Mouse (Mus musculus) E14TG2a.4 (cell line): Measurements from ENCODE around the gene Olfr1369-ps1.
"Not testable (repeated sequence)": the region's sequence is repeated elsewhere in the genome, so short reads cannot be mapped to it uniquely, and the experiment has no call there.

Experiments
- H3K27me3 ChIP-seq: 2 replicates; pipeline ENCODE4 v1.6.1; 2014; ENCODE audit warnings: low read length, control low read depth; ENCODE audit not compliant: insufficient read depth
- H3K36me3 ChIP-seq: 2 replicates; pipeline ENCODE4 v1.6.1; 2014; ENCODE audit warnings: low read length, control low read depth; ENCODE audit not compliant: insufficient read depth
- H3K4me1 ChIP-seq: replicated peaks from 2 replicates; pipeline ENCODE4 v1.6.1; 2014; ENCODE audit warnings: low read depth, low read length, control low read depth
- H3K4me3 ChIP-seq: replicated peaks from 2 replicates; pipeline ENCODE4 v1.5.1; 2014; ENCODE audit warnings: mild to moderate bottlenecking, low read length
- H3K9me3 ChIP-seq: 2 replicates; pipeline ENCODE4 v1.6.1; 2014; ENCODE audit warnings: low read length, control low read depth
- CTCF ChIP-seq: conservative IDR thresholded peaks from 2 replicates; pipeline ENCODE4 v1.5.1; 2014; ENCODE audit warnings: low read length
- NANOG ChIP-seq: IDR thresholded peaks from 2 replicates; pipeline ENCODE4 v1.6.1; 2014; ENCODE audit warnings: borderline replicate concordance, low read length, mixed read lengths
- POU5F1 ChIP-seq: IDR thresholded peaks from 2 replicates; pipeline ENCODE4 v1.6.1; 2014; ENCODE audit warnings: low read length, borderline replicate concordance

Gene Olfr1369-ps1

DNA sequence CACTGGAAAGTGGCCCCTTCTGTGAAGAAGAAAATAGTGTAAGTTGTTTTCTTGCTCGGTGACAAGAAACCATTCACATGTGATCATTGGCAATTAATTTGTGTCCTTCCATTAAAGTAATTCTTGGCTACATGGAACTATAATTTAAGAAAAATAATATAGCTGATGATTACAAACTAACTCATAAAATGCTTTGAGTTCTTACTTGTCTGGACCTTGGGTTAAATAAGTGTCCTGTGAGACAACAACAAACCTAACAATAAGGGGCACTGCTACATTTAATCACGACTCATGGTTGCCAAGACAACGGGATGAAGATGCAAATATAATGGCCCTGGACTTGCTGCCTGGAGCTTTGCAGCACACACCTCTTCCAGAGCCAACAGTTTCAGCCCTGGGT lies at the start of gene Olfr1369-ps1:
TSS of gene Olfr1369-ps1 (plus strand) at position 301 of the 400 bp plus-strand sequence.
- peaks cover 17% of the 10 kb centered on the region; the same call in 1 of the 2 replicates for H3K9me3 ChIP-seq
- H3K4me3 ChIP-seq, H3K4me1 ChIP-seq, H3K36me3 ChIP-seq, H3K27me3 ChIP-seq: not testable (repeated sequence)

DNA sequence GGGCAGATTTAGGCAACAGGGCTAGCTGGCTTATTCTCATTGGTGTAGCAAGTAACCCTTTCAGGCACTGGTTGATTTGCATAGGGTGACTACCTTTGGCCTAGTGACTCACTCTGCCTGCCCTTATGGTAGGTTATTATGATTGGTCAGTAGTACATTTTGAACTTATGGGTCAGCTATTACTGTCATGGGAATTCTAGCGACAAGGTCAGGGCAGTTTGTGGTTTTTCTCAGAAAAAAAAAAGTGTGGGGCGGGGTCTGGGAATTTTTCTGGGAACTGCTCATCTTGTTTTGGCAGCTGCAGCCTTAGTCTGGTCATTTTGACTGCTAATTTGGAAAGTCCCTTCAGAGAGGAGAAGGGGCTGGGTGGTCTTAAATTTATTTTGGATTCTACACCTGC lies 45.3 kb upstream of the Olfr1369-ps1 start:
- Histone ChIP-seq H3K4me3 (no peak overlapping the region), H3K36me3 (no peaks in the 10 kb centered on the region), H3K4me1 (no peaks in the 10 kb centered on the region), H3K9me3 (no peaks in the 10 kb centered on the region), H3K27me3 (no peaks in the 10 kb centered on the region)
- TF ChIP-seq POU5F1, result no peak
- TF ChIP-seq CTCF, result no peak
- no peak for TF ChIP-seq NANOG

DNA sequence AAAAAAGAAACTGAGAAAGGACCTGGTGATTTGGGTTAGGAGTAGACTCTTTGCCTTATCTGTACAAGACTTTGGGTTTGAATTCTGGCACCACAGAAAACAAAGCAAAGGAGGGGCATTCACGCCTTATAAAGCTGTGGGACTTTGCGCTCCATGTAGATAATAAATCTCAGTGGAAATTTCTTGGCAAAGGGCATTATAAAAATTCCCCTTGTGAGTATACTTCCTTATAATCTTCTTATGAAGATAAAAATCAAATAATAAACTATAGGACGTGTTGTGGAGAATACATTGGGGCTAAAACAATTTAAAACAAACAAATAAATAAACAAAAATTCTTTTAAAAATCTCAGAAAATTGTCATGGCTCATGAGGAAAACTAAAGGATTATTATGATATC lies 36.4 kb upstream of the Olfr1369-ps1 start, which contains the start of gene Olfr1370:
TSS of gene Olfr1370 (minus strand) at position 101 of the 400 bp plus-strand sequence.
- no peaks in the 10 kb centered on the region for H3K27me3 ChIP-seq
- TF ChIP-seq NANOG, result no peak
- no peak for TF ChIP-seq CTCF
- TF ChIP-seq POU5F1, result no peak

DNA sequence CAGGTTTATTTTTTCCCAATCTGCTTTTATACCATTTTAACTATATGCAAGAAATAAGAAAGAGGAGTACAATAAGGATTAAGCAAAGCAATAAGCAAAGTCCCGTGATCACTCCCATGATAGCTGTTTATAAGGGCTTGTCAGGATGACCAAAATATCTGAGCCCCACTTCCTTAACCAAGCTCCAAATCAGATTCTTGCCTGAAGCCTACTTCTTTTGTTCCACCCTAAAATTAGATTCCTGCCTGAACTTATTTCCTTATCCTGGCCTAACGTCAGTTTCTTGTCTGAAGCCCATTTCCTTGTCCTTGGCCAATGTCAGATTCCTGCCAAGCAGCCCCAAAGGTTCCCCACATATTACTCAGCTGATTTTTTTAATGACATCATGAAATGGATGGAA lies 28.6 kb upstream of the Olfr1369-ps1 start:
- no peak for TF ChIP-seq POU5F1
- Histone ChIP-seq H3K36me3 (no peaks in the 10 kb centered on the region), H3K27me3 (no peaks in the 10 kb centered on the region), H3K9me3 (no peaks in the 10 kb centered on the region), H3K4me3 (no peak overlapping the region), H3K4me1 (no peaks in the 10 kb centered on the region)

More for the DNA sequence above, 36.4 kb upstream of the Olfr1369-ps1 start, which contains the start of gene Olfr1370:
- Histone ChIP-seq H3K9me3 (no peaks in the 10 kb centered on the region), H3K4me3 (no peak within 1 kb of the TSS), H3K36me3 (no peaks in the 10 kb centered on the region), H3K4me1 (no peaks in the 10 kb centered on the region)

- no peaks in the 10 kb centered on the region for H3K36me3 ChIP-seq
- H3K27me3 ChIP-seq, result no peaks in the 10 kb centered on the region
- peaks cover 22% of the 10 kb centered on the region for H3K9me3 ChIP-seq
- H3K4me1 ChIP-seq, result no peaks in the 10 kb centered on the region
- no peak overlapping the region for H3K4me3 ChIP-seq
- TF ChIP-seq POU5F1, result no peak
- no peak for TF ChIP-seq CTCF
- TF ChIP-seq NANOG, result no peak
Observed at GRCm38 (mm10) chr13:21109759-21110158, 1.5 kb upstream of the Olfr1369-ps1 start.

DNA sequence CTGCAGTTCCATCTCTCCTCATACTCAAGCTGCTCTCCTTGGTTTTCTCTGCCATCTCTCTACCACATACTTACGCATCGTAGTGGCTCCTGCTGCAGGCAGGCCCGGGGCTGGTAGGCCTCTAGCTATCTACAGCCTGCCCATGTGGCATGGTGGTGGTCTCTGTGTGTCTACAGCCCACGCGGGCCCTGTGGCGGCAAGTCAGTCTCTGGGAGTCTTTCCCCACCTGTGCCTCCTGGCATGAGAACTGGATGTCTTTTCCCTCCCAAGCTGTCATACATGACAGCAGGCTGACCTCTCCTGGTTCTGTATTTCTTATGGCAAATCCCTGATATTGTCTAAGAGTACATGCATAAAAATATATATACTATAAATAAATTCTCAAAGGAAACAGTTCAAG lies 842 bp upstream of the Olfr1369-ps1 start:
- TF ChIP-seq CTCF (no peak), POU5F1 (no peak), NANOG (no peak)
- Histone ChIP-seq H3K9me3 (peaks cover 17% of the 10 kb centered on the region; the same call in 1 of the 2 replicates), H3K4me1 (no peaks in the 10 kb centered on the region), H3K36me3 (no peaks in the 10 kb centered on the region), H3K4me3 (no peak overlapping the region), H3K27me3 (no peaks in the 10 kb centered on the region)

- H3K27me3 ChIP-seq, result no peaks in the 10 kb centered on the region
Observed at GRCm38 (mm10) chr13:21114121-21114520, 2.8 kb downstream of the Olfr1369-ps1 start.

DNA sequence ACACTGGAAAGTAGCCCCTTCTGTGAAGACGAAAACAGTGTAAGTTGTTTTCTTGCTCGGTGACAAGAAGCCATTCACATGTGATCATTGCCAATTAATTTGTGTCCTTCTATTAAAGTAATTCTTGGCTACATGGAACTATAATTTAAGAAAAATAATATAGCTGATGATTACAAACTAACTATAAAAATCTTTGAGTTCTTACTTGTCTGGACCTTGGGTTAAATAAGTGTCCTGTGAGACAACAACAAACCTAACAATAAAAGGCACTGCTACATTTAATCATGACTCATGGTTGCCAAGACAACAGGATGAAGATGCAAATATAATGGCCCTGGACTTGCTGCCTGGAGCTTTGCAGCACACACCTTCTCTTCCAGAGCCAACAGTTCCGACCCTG lies 18.1 kb downstream of the Olfr1369-ps1 start, which contains the start of gene Olfr263:
TSS of gene Olfr263 (plus strand) at position 301 of the 400 bp plus-strand sequence.
- not testable (repeated sequence) for H3K9me3 ChIP-seq, H3K36me3 ChIP-seq, H3K4me1 ChIP-seq, H3K4me3 ChIP-seq, H3K27me3 ChIP-seq

More at GRCm38 (mm10) chr13:21114121-21114520, 2.8 kb downstream of the Olfr1369-ps1 start:
- Histone ChIP-seq H3K36me3 (no peaks in the 10 kb centered on the region), H3K4me1 (no peaks in the 10 kb centered on the region), H3K9me3 (peaks cover 6% of the 10 kb centered on the region; the same call in 1 of the 2 replicates), H3K4me3 (no peak overlapping the region)
- TF ChIP-seq NANOG (no peak), POU5F1 (no peak), CTCF (no peak)

GRCm38 (mm10) chr13:21142421-21142820 lies 31.1 kb downstream of the Olfr1369-ps1 start:
- Histone ChIP-seq H3K27me3 (no peaks in the 10 kb centered on the region), H3K4me3 (no peak overlapping the region), H3K9me3 (no peaks in the 10 kb centered on the region), H3K36me3 (no peaks in the 10 kb centered on the region), H3K4me1 (no peaks in the 10 kb centered on the region)
- TF ChIP-seq CTCF (peak; percentile 34), NANOG (no peak), POU5F1 (no peak)

DNA sequence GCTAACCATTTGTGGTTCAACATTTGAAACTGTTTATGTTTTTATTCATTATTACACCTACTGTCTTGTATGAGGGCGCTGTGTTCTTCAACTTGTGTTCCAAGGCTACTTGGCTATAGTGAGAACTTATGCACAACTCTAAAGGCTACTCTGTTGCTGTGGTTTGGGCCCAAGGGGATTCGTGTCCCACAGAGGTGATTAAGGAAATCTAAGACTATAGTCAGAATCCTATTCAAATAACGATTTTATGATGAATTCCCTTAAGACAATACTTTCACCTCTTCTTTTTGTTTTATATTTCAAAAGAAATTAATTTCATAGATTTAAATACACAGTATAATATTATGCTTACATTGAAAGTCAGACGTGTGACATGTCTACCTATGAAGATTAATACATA lies 34.5 kb downstream of the Olfr1369-ps1 start, which contains the start of gene Olfr1368:
TSS of gene Olfr1368 (minus strand) at position 101 of the 400 bp plus-strand sequence.
- Histone ChIP-seq H3K4me3 (no peak within 1 kb of the TSS), H3K4me1 (no peaks in the 10 kb centered on the region), H3K9me3 (no peaks in the 10 kb centered on the region), H3K36me3 (no peaks in the 10 kb centered on the region), H3K27me3 (no peaks in the 10 kb centered on the region)
- TF ChIP-seq CTCF (no peak), NANOG (no peak), POU5F1 (no peak)
